Mouse (Mus musculus) embryonic facial prominence, embryonic 13.5 days (tissue): ENCODE results near the gene Foxred1. TPM values are rescaled to one million over a fixed set of nuclear protein-coding genes. Genes with fewer than 3 reads are reported as not detected.

Experiments used
- ATAC-seq: fragments of 200-750 bp; cut with Nextera tagmentation; 2 replicates; pipeline ENCODE4 v1.8.0; 2017; ENCODE audit warnings: low read depth; ENCODE audit not compliant: insufficient number of reproducible peaks, insufficient read depth, low FRiP score, low TSS enrichment
- H3K27ac ChIP-seq: fragments of 300-500 bp; sonication (generic); 2 replicates; pipeline ENCODE4 v1.5.1; 2015; ENCODE audit warnings: moderate library complexity, mild to moderate bottlenecking, inconsistent platforms
- H3K27me3 ChIP-seq: fragments of 300-500 bp; sonication (generic); 2 replicates; pipeline ENCODE4 v1.6.1; 2015; ENCODE audit warnings: mild to moderate bottlenecking, inconsistent platforms
- H3K36me3 ChIP-seq: fragments of 300-500 bp; sonication (generic); 2 replicates; pipeline ENCODE4 v1.6.1; 2015; ENCODE audit warnings: mild to moderate bottlenecking, inconsistent platforms
- H3K4me1 ChIP-seq: fragments of 300-500 bp; sonication (generic); 2 replicates; pipeline ENCODE4 v1.6.1; 2015; ENCODE audit warnings: inconsistent platforms
- H3K4me2 ChIP-seq: fragments of 300-500 bp; sonication (generic); 2 replicates; pipeline ENCODE4 v1.6.1; 2015; ENCODE audit warnings: moderate library complexity, mild to moderate bottlenecking, inconsistent platforms
- H3K4me3 ChIP-seq: fragments of 300-500 bp; sonication (generic); 2 replicates; pipeline ENCODE4 v1.5.1; 2015; ENCODE audit warnings: mild to moderate bottlenecking, inconsistent platforms
- H3K9ac ChIP-seq: fragments of 300-500 bp; sonication (generic); 2 replicates; pipeline ENCODE4 v1.6.1; 2015; ENCODE audit warnings: mild to moderate bottlenecking, inconsistent platforms
- H3K9me3 ChIP-seq: fragments of 300-500 bp; sonication (generic); 2 replicates; pipeline ENCODE4 v1.6.1; 2016; ENCODE audit warnings: inconsistent platforms
- WGBS: fragments of 180-500 bp; shearing (Covaris S2); methylation state at CpG from one replicate; pipeline ENCODE4 v1.1.7; 2015; ENCODE audit warnings: mixed read lengths; 5-methylcytosine and 5-hydroxymethylcytosine counted together
- polyA plus RNA-seq: library from polyadenylated mRNA; unstranded; fragments of >200 nt; fragmentation: Nextera tagmentation; extraction: Ambion mirVana; gene quantifications from 2 replicates; pipeline ENCODE4 v1.2.1, GENCODE M21; 2015

Foxred1 gene
- polyA plus RNA-seq, 1 experiment from 2014 or later, result 44.9 TPM

- Histone ChIP-seq H3K4me2 (no peak overlapping the region), H3K4me1 (no peaks in the 10 kb centered on the region), H3K27me3 (no peaks in the 10 kb centered on the region), H3K9ac (no peak overlapping the region), H3K36me3 (peaks cover 8% of the 10 kb centered on the region), H3K27ac (no peak overlapping the region), H3K4me3 (no peak overlapping the region), H3K9me3 (no peaks in the 10 kb centered on the region)
- 79% methylated on average over 5 of the region's 5 CpGs for WGBS
- ATAC-seq, result no peak
Observed at GRCm38 (mm10) chr9:35164142-35164874, 46.5 kb downstream of the Foxred1 start.

- Histone ChIP-seq H3K4me3 (no peak overlapping the region), H3K9ac (no peak overlapping the region), H3K4me1 (no peaks in the 10 kb centered on the region), H3K9me3 (no peaks in the 10 kb centered on the region), H3K4me2 (no peak overlapping the region), H3K36me3 (peaks cover 8% of the 10 kb centered on the region), H3K27ac (no peak overlapping the region), H3K27me3 (no peaks in the 10 kb centered on the region)
- WGBS, result 90% methylated on average over 11 of the region's 11 CpGs
- ATAC-seq, result no peak
Observed at GRCm38 (mm10) chr9:35163011-35163690, 47.7 kb downstream of the Foxred1 start.

- no peaks in the 10 kb centered on the region for H3K27me3 ChIP-seq
- no peaks in the 10 kb centered on the region for H3K9me3 ChIP-seq
- no peak for ATAC-seq
- H3K4me3 ChIP-seq, result no peak overlapping the region
- WGBS, result 90% methylated on average over 7 of the region's 7 CpGs
- peaks cover 2% of the 10 kb centered on the region for H3K4me1 ChIP-seq
- peaks cover 8% of the 10 kb centered on the region for H3K36me3 ChIP-seq
- no peak overlapping the region for H3K4me2 ChIP-seq
- no peak overlapping the region for H3K9ac ChIP-seq
- no peak overlapping the region for H3K27ac ChIP-seq
Observed at GRCm38 (mm10) chr9:35161721-35162120, 49.1 kb downstream of the Foxred1 start.

- H3K4me1 ChIP-seq, result peaks cover 12% of the 10 kb centered on the region
- WGBS, result 63% methylated on average over 2 of the region's 2 CpGs
- H3K4me3 ChIP-seq, result no peak overlapping the region
- H3K36me3 ChIP-seq, result peaks cover 8% of the 10 kb centered on the region
- H3K27me3 ChIP-seq, result no peaks in the 10 kb centered on the region
- no peak overlapping the region for H3K4me2 ChIP-seq
- H3K9ac ChIP-seq, result no peak overlapping the region
- no peak overlapping the region for H3K27ac ChIP-seq
- no peaks in the 10 kb centered on the region for H3K9me3 ChIP-seq
- no peak for ATAC-seq
Observed at GRCm38 (mm10) chr9:35160662-35161061, 50.2 kb downstream of the Foxred1 start.

- H3K4me2 ChIP-seq, result no peak overlapping the region
- no peak overlapping the region for H3K9ac ChIP-seq
- no peak for ATAC-seq
- H3K36me3 ChIP-seq, result peaks cover 8% of the 10 kb centered on the region
- WGBS, result 66% methylated on average over 3 of the region's 3 CpGs
- no peak overlapping the region for H3K4me3 ChIP-seq
- H3K27me3 ChIP-seq, result no peaks in the 10 kb centered on the region
- H3K9me3 ChIP-seq, result no peaks in the 10 kb centered on the region
- H3K4me1 ChIP-seq, result peaks cover 12% of the 10 kb centered on the region
- no peak overlapping the region for H3K27ac ChIP-seq
Observed at GRCm38 (mm10) chr9:35158477-35158876, 52.4 kb downstream of the Foxred1 start.

GRCm38 (mm10) chr9:35156862-35157261, 54.0 kb downstream of the Foxred1 start:
- H3K4me1 ChIP-seq, result peaks cover 12% of the 10 kb centered on the region
- H3K9me3 ChIP-seq, result no peaks in the 10 kb centered on the region
- no peak overlapping the region for H3K4me2 ChIP-seq
- ATAC-seq, result no peak
- H3K27me3 ChIP-seq, result no peaks in the 10 kb centered on the region
- H3K36me3 ChIP-seq, result 0 out of 2 replicates have a peak, but pooled peaks cover under 1% of the 10 kb centered on the region
- 82% methylated on average over 4 of the region's 4 CpGs for WGBS
- no peak overlapping the region for H3K4me3 ChIP-seq
- no peak overlapping the region for H3K9ac ChIP-seq
- H3K27ac ChIP-seq, result peak overlapping the region; percentile 73

- H3K9ac ChIP-seq, result no peak overlapping the region
- no peaks in the 10 kb centered on the region for H3K36me3 ChIP-seq
- H3K4me1 ChIP-seq, result peaks cover 12% of the 10 kb centered on the region
- 0 out of 2 replicates have a peak, but pooled peaks have one; percentile 32 for ATAC-seq
- H3K9me3 ChIP-seq, result no peaks in the 10 kb centered on the region
- WGBS, result 81% methylated on average over 5 of the region's 5 CpGs
- peak overlapping the region; percentile 73 for H3K27ac ChIP-seq
- no peak overlapping the region for H3K4me3 ChIP-seq
- H3K4me2 ChIP-seq, result no peak overlapping the region
- no peaks in the 10 kb centered on the region for H3K27me3 ChIP-seq
Observed at GRCm38 (mm10) chr9:35156002-35156710, 54.7 kb downstream of the Foxred1 start.

Other genes starting within 250 kb of the Foxred1 start
- gene St3gal4, start 91.8 kb downstream of the Foxred1 start, polyA plus RNA-seq, result 42.0 and 48.2 TPM in 2 replicates
- gene Dcps, start 35.0 kb downstream of the Foxred1 start, polyA plus RNA-seq, result 76.2 and 82.1 TPM in 2 replicates
- gene Srpr, start 10.9 kb downstream of the Foxred1 start, polyA plus RNA-seq, result 129 and 145 TPM in 2 replicates
- gene Tirap, start 10.8 kb downstream of the Foxred1 start, polyA plus RNA-seq, result 11.8 and 12.4 TPM in 2 replicates
- gene Fam118b, start 56.8 kb upstream of the Foxred1 start, polyA plus RNA-seq, result 53.2 and 61.4 TPM in 2 replicates
- gene Rpusd4, start 56.8 kb upstream of the Foxred1 start, polyA plus RNA-seq, result 30.2 and 30.8 TPM in 2 replicates
- gene Cdon, start 210.1 kb upstream of the Foxred1 start, polyA plus RNA-seq, result 20.7 and 21.4 TPM in 2 replicates